In the genomic region with DNA sequence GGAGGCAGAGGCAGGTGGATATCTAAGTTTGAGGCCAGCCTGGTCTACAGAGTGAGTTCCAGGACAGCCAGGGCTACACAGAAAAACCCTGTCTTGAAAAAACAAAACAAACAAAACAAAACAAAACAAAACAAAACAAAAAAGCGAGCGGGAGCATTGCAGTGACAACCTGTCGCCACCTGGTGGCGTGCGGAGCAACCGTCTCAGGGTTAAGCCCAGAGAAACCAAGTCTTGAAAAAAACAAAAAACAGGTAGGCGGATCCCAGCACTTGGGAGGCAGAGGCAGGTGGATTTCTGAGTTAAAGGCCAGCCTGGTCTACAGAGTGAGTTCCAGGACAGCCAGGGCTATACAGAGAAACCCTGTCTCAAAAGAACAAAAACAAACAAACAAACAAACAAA, we compare ENCODE assay signal across 8 mouse cellular contexts. TPM values are rescaled to one million over a fixed set of nuclear protein-coding genes. Genes with fewer than 3 reads are reported as not detected.
DNase-seq lines count a peak whose midpoint lies in the region; ATAC-seq and TF ChIP-seq lines count a peak whose summit lies in the region.
"Not testable (repeated sequence)": the region's sequence is repeated elsewhere in the genome, so short reads cannot be mapped to it uniquely, and the experiment has no call there.

No protein-coding gene starts in this region.

- H3K4me3 ChIP-seq in forebrain, postnatal 0 days (ENCODE audit: low read depth, low read length); intestine, postnatal 0 days (ENCODE audit: low read depth, low read length); lung, adult 2 months (replicated peaks; ENCODE audit: extremely low read depth, low read depth, low read length): not testable (repeated sequence)

- not testable (repeated sequence) for H3K27me3 ChIP-seq in forebrain, postnatal 0 days (ENCODE audit: insufficient read depth, low read length); intestine, postnatal 0 days (replicated peaks; ENCODE audit: control insufficient read depth, insufficient read depth, low read length)

- ATAC-seq in CD4-positive, CD25-positive, alpha-beta regulatory T cell, adult 4 months, result peak; percentile 69
- ATAC-seq in forebrain, postnatal 0 days; intestine, postnatal 0 days: not testable (repeated sequence)

- peak; percentile 44 for DNase-seq in T-cell, adult 2 months (ENCODE audit: low spot score)
- DNase-seq in c-Kit-positive CD71-positive TER-119-negative erythroid progenitor cells, embryonic 14.5 days (ENCODE audit: low read depth), result peak; percentile 29
- not testable (repeated sequence) for DNase-seq in forebrain, postnatal 0 days; lung, adult 2 months
- DNase-seq in naive thymus-derived CD4-positive, alpha-beta T cell, adult 2 months (ENCODE audit: low read depth), result peak; percentile 61
- DNase-seq in thymus, postnatal 25 days, result peak; percentile 25

- not testable (repeated sequence) for H3K4me1 ChIP-seq in forebrain, postnatal 0 days (ENCODE audit: insufficient read depth); intestine, postnatal 0 days (replicated peaks; ENCODE audit: control insufficient read depth, insufficient read depth, low read length); lung, adult 2 months (ENCODE audit: control insufficient read depth, insufficient read depth, low read length)

- H3K36me3 ChIP-seq in forebrain, postnatal 0 days (ENCODE audit: insufficient read depth), result peaks cover 43% of the 10 kb centered on the region
- H3K36me3 ChIP-seq in intestine, postnatal 0 days (ENCODE audit: control insufficient read depth, insufficient read depth), result peaks cover 36% of the 10 kb centered on the region

- H3K9me3 ChIP-seq in forebrain, postnatal 0 days (ENCODE audit: low read length); intestine, postnatal 0 days (ENCODE audit: control insufficient read depth): not testable (repeated sequence)

- not testable (repeated sequence) for TF ChIP-seq POLR2A in lung, adult 2 months (IDR thresholded peaks at IDR 0.05; ENCODE audit: borderline replicate concordance, extremely low read depth, low read depth, low read length)

- H3K27ac ChIP-seq in forebrain, postnatal 0 days (ENCODE audit: low read depth, low read length); intestine, postnatal 0 days (ENCODE audit: low read depth, low read length): not testable (repeated sequence)

- H3K4me2 ChIP-seq in forebrain, postnatal 0 days (ENCODE audit: low read depth); intestine, postnatal 0 days (replicated peaks; ENCODE audit: low read depth): not testable (repeated sequence)

- peak; percentile 37; the same call in 1 of the 2 replicates for TF ChIP-seq CTCF in forebrain, postnatal 0 days (IDR thresholded peaks at IDR 0.05; ENCODE audit: low read depth)
- TF ChIP-seq CTCF in intestine, postnatal 0 days (IDR thresholded peaks at IDR 0.05; ENCODE audit: low read depth), result peak; percentile 52
- TF ChIP-seq CTCF in lung, adult 2 months (IDR thresholded peaks at IDR 0.05; ENCODE audit: insufficient read depth, low read length), result peak; percentile 57

- WGBS in forebrain, postnatal 0 days, result 91% methylated on average over 7 of the region's 7 CpGs
- WGBS in intestine, postnatal 0 days, result 92% methylated on average over 7 of the region's 7 CpGs
- WGBS in lung, adult 2 months, result 88% methylated on average over 7 of the region's 7 CpGs

- H3K9ac ChIP-seq in forebrain, postnatal 0 days; intestine, postnatal 0 days (ENCODE audit: low read depth, low read length): not testable (repeated sequence)

RNA-seq across cellular contexts. Expression of a gene that starts 41.0 kb away (rescaled TPM):
- 1 to 10 TPM; 2.5 to 3.5 TPM for polyA plus RNA-seq in CD4-positive, CD25-positive, alpha-beta regulatory T cell, adult 4 months (2017; shearing (Covaris generic))
- total RNA-seq in forebrain, postnatal 0 days (2014; rRNA removed), result 11.9 and 17.5 TPM in 2 replicates
- polyA plus RNA-seq in forebrain, postnatal 0 days (2015; fragmentation: Nextera tagmentation; extraction: Ambion mirVana), result 5.4 and 9.0 TPM in 2 replicates
- polyA plus RNA-seq in intestine, postnatal 0 days (2015; fragmentation: Nextera tagmentation; extraction: Ambion mirVana), result 6.3 and 6.9 TPM in 2 replicates
- polyA plus RNA-seq in lung, adult 2 months (2012; rRNA removed), result 4.2 and 9.2 TPM in 2 replicates

RNA-seq across cellular contexts. Expression of a gene that starts 54.3 kb away (rescaled TPM):
- 1 to 10 TPM; 5.8 to 7.1 TPM for polyA plus RNA-seq in CD4-positive, CD25-positive, alpha-beta regulatory T cell, adult 4 months (2017; shearing (Covaris generic))
- total RNA-seq in forebrain, postnatal 0 days (2014; rRNA removed), result 14.1 and 21.9 TPM in 2 replicates
- polyA plus RNA-seq in forebrain, postnatal 0 days (2015; fragmentation: Nextera tagmentation; extraction: Ambion mirVana), result 3.7 and 4.8 TPM in 2 replicates
- 19.1 and 20.0 TPM in 2 replicates for polyA plus RNA-seq in intestine, postnatal 0 days (2015; fragmentation: Nextera tagmentation; extraction: Ambion mirVana)
- 6.3 and 7.5 TPM in 2 replicates for polyA plus RNA-seq in lung, adult 2 months (2012; rRNA removed)
